Mouse (Mus musculus) embryonic facial prominence, embryonic 12.5 days (tissue): Measurements from ENCODE around the gene Ltc4s. TPM values are rescaled to one million over a fixed set of nuclear protein-coding genes. Genes with fewer than 3 reads are reported as not detected.

Experiments used
- ATAC-seq: fragments of 200-750 bp; cut with Nextera tagmentation; 2 replicates; pipeline ENCODE4 v1.8.0; 2017; ENCODE audit not compliant: insufficient number of reproducible peaks, insufficient read depth, low FRiP score, low TSS enrichment
- H3K27ac ChIP-seq: fragments of 300-500 bp; sonication (generic); 2 replicates; pipeline ENCODE4 v1.5.1; 2016; ENCODE audit warnings: mild to moderate bottlenecking
- H3K27me3 ChIP-seq: fragments of 300-500 bp; sonication (generic); 2 replicates; pipeline ENCODE4 v1.6.1; 2016; ENCODE audit warnings: mild to moderate bottlenecking, moderate library complexity
- H3K36me3 ChIP-seq: fragments of 300-500 bp; sonication (generic); 2 replicates; pipeline ENCODE4 v1.6.1; 2016; ENCODE audit warnings: mild to moderate bottlenecking
- H3K4me1 ChIP-seq: fragments of 300-500 bp; sonication (generic); 2 replicates; pipeline ENCODE4 v1.6.1; 2016
- H3K4me2 ChIP-seq: fragments of 300-500 bp; sonication (generic); replicated peaks from 2 replicates; pipeline ENCODE4 v1.6.1; 2016; ENCODE audit warnings: mild to moderate bottlenecking, moderate library complexity
- H3K4me3 ChIP-seq: fragments of 300-500 bp; sonication (generic); 2 replicates; pipeline ENCODE4 v1.5.1; 2016; ENCODE audit warnings: mild to moderate bottlenecking
- H3K9ac ChIP-seq: fragments of 300-500 bp; sonication (generic); 2 replicates; pipeline ENCODE4 v1.6.1; 2016; ENCODE audit warnings: mild to moderate bottlenecking, moderate library complexity
- H3K9me3 ChIP-seq: fragments of 300-500 bp; sonication (generic); 2 replicates; pipeline ENCODE4 v1.6.1; 2016; ENCODE audit warnings: mild to moderate bottlenecking, moderate library complexity
- WGBS: fragments of 180-500 bp; shearing (Covaris S2); methylation state at CpG from one replicate; pipeline ENCODE4 v1.1.7; 2016; 5-methylcytosine and 5-hydroxymethylcytosine counted together
- microRNA-seq: library from miRNA; unstranded; fragments of <30 nt; microRNA quantifications from one replicate; pipeline ENCODE4, GENCODE M21; 2017
- polyA plus RNA-seq: library from polyadenylated mRNA; unstranded; fragments of >200 nt; fragmentation: Nextera tagmentation; extraction: Ambion mirVana; gene quantifications from 2 replicates; pipeline ENCODE4 v1.2.1, GENCODE M21; 2016

Ltc4s gene
- polyA plus RNA-seq, 1 experiment from 2014 or later: 0.74 TPM

- no peak for ATAC-seq
Measured at GRCm38 (mm10) chr11:50194070-50194469, 44.3 kb downstream of the Ltc4s start.

GRCm38 (mm10) chr11:50192278-50192677, 46.1 kb downstream of the Ltc4s start:
- Histone ChIP-seq H3K4me2 (no peak overlapping the region), H3K36me3 (peaks cover 19% of the 10 kb centered on the region), H3K9me3 (no peaks in the 10 kb centered on the region), H3K27me3 (no peaks in the 10 kb centered on the region), H3K4me1 (no peaks in the 10 kb centered on the region), H3K4me3 (no peak overlapping the region), H3K9ac (no peak overlapping the region), H3K27ac (no peak overlapping the region)
- no peak for ATAC-seq
- 82% methylated on average over 3 of the region's 3 CpGs for WGBS

More at GRCm38 (mm10) chr11:50194070-50194469, 44.3 kb downstream of the Ltc4s start:
- no peak overlapping the region for H3K9ac ChIP-seq
- WGBS: 78% methylated on average over 7 of the region's 7 CpGs
- no peak overlapping the region for H3K4me3 ChIP-seq
- no peak overlapping the region for H3K27ac ChIP-seq
- no peaks in the 10 kb centered on the region for H3K27me3 ChIP-seq
- no peak overlapping the region for H3K4me2 ChIP-seq
- H3K4me1 ChIP-seq: no peaks in the 10 kb centered on the region
- H3K9me3 ChIP-seq: no peaks in the 10 kb centered on the region
- peaks cover 29% of the 10 kb centered on the region for H3K36me3 ChIP-seq

GRCm38 (mm10) chr11:50190362-50190761, 48.1 kb downstream of the Ltc4s start:
- WGBS: 85% methylated on average over 4 of the region's 4 CpGs
- Histone ChIP-seq H3K4me3 (no peak overlapping the region), H3K9me3 (no peaks in the 10 kb centered on the region), H3K27ac (no peak overlapping the region), H3K9ac (no peak overlapping the region), H3K4me1 (no peaks in the 10 kb centered on the region), H3K36me3 (peaks cover 11% of the 10 kb centered on the region; the same call in 1 of the 2 replicates), H3K27me3 (no peaks in the 10 kb centered on the region), H3K4me2 (no peak overlapping the region)
- no peak for ATAC-seq

DNA sequence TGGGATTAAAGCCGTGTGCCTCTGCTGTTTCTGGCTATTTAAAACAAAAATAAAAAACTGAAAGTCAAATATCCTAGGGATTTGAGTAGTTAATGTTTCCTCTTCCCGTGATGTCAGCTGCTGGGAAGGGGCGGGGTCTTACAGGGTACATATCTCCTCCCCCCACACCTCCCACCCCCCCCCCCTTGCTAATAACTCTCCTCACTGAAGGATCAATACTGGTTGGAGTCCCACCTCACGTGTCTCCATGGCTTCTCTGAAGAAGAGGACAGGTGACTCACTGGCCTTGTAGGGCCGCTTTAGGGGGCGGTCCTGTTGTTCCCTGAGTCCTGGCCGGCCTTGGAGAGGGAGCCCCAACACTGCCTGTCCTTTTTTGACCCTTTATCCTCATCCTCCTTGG, 49.7 kb downstream of the Ltc4s start:
- WGBS: 78% methylated on average over 7 of the region's 7 CpGs
- ATAC-seq: no peak
- H3K4me3 ChIP-seq: no peak overlapping the region
- no peaks in the 10 kb centered on the region for H3K4me1 ChIP-seq
- peaks cover 11% of the 10 kb centered on the region; the same call in 1 of the 2 replicates for H3K36me3 ChIP-seq
- no peaks in the 10 kb centered on the region for H3K27me3 ChIP-seq
- no peaks in the 10 kb centered on the region for H3K9me3 ChIP-seq
- H3K4me2 ChIP-seq: no peak overlapping the region
- H3K27ac ChIP-seq: no peak overlapping the region
- no peak overlapping the region for H3K9ac ChIP-seq

Small RNA genes within 50 kb of the gene (microRNA-seq; reads per million reads assigned to microRNA genes)
- 0.54 reads per million for gene Mir6919

Other genes with a start within 250 kb of the Ltc4s start
- gene Rnf130, start 213.3 kb downstream of the Ltc4s start, polyA plus RNA-seq: 85.6 and 88.5 TPM in 2 replicates
- gene Tbc1d9b, start 107.2 kb downstream of the Ltc4s start, polyA plus RNA-seq: 50.7 and 51.2 TPM in 2 replicates
- gene Mrnip, start 64.2 kb downstream of the Ltc4s start, polyA plus RNA-seq: 17.8 and 18.6 TPM in 2 replicates
- 187 and 192 TPM in 2 replicates for gene Sqstm1, start 27.8 kb downstream of the Ltc4s start, polyA plus RNA-seq
- 38.1 and 40.7 TPM in 2 replicates for gene Mgat4b, start 27.7 kb downstream of the Ltc4s start, polyA plus RNA-seq
- 9.2 and 9.7 TPM in 2 replicates for gene Maml1, start 53.7 kb upstream of the Ltc4s start, polyA plus RNA-seq
- 287 and 307 TPM in 2 replicates for gene Canx, start 87.1 kb upstream of the Ltc4s start, polyA plus RNA-seq
- gene Cby3, start 115.8 kb upstream of the Ltc4s start, polyA plus RNA-seq: 0.46 and 0.73 TPM in 2 replicates
- gene Hnrnph1, start 138.4 kb upstream of the Ltc4s start, polyA plus RNA-seq: 590 and 605 TPM in 2 replicates
- 24.9 and 27.1 TPM in 2 replicates for gene Rufy1, start 192.5 kb upstream of the Ltc4s start, polyA plus RNA-seq